Mouse (Mus musculus): ENCODE measurements around the gene Sgk1.

GRCm38 (mm10) chr10:21881837-21882183 lies 174 bp upstream of the Sgk1 start:
- TF ChIP-seq CTCF (IDR thresholded peaks at IDR 0.05; ENCODE audit: insufficient read depth, low read length) = no peak
- no peak for TF ChIP-seq POLR2A (IDR thresholded peaks at IDR 0.05; ENCODE audit: borderline replicate concordance, extremely low read depth, low read depth, low read length)

Measured in lung, adult 2 months (tissue).